Mouse (Mus musculus) forebrain, embryonic 11.5 days (tissue): Measurements from ENCODE around the gene Pde4d. TPM values are rescaled to one million over a fixed set of nuclear protein-coding genes. Genes with fewer than 3 reads are reported as not detected.

Experiments
- ATAC-seq: fragments of 200-750 bp; cut with Nextera tagmentation; replicated peaks from 2 replicates; pipeline ENCODE4 v1.8.0; 2017; ENCODE audit warnings: moderate TSS enrichment; ENCODE audit not compliant: low FRiP score
- DNase-seq: peaks from one replicate; pipeline ENCODE4 v3.0.0-alpha.2; 2017; ENCODE audit warnings: low spot score
- H3K27ac ChIP-seq: fragments of 300-500 bp; sonication (generic); 2 replicates; pipeline ENCODE4 v1.5.1; 2014; ENCODE audit warnings: low read depth, low read length
- H3K27me3 ChIP-seq: fragments of 300-500 bp; sonication (generic); 2 replicates; pipeline ENCODE4 v1.6.1; 2014; ENCODE audit warnings: mild to moderate bottlenecking, low read length, mixed read lengths; ENCODE audit not compliant: control insufficient read depth, insufficient read depth
- H3K36me3 ChIP-seq: fragments of 300-500 bp; sonication (generic); 2 replicates; pipeline ENCODE4 v1.6.1; 2014; ENCODE audit warnings: mild to moderate bottlenecking, low read length, moderate library complexity, mixed read lengths; ENCODE audit not compliant: control insufficient read depth, insufficient read depth
- H3K4me1 ChIP-seq: fragments of 300-500 bp; sonication (generic); replicated peaks from 2 replicates; pipeline ENCODE4 v1.6.1; 2014; ENCODE audit warnings: low read length, mixed read lengths; ENCODE audit not compliant: control insufficient read depth, insufficient read depth
- H3K4me2 ChIP-seq: fragments of 300-500 bp; sonication (generic); 2 replicates; pipeline ENCODE4 v1.6.1; 2014; ENCODE audit warnings: low read depth, mild to moderate bottlenecking, low read length, moderate library complexity, mixed read lengths; ENCODE audit not compliant: severe bottlenecking
- H3K4me3 ChIP-seq: fragments of 300-500 bp; sonication (generic); 2 replicates; pipeline ENCODE4 v1.5.1; 2014; ENCODE audit warnings: low read depth, low read length
- H3K9ac ChIP-seq: fragments of 300-500 bp; sonication (generic); 2 replicates; pipeline ENCODE4 v1.6.1; 2014; ENCODE audit warnings: low read length
- H3K9me3 ChIP-seq: fragments of 300-500 bp; sonication (generic); 2 replicates; pipeline ENCODE4 v1.6.1; 2016; ENCODE audit warnings: low read length, mixed read lengths; ENCODE audit not compliant: control insufficient read depth
- WGBS: fragments of 180-500 bp; shearing (Covaris S2); extraction: QIAGEN DNeasy Blood & Tissue Kit; methylation state at CpG from one replicate; pipeline ENCODE4 v1.1.7; 2014; 5-methylcytosine and 5-hydroxymethylcytosine counted together
- polyA plus RNA-seq: library from polyadenylated mRNA; unstranded; fragments of >200 nt; fragmentation: Nextera tagmentation; extraction: Ambion mirVana; gene quantifications from 2 replicates; pipeline ENCODE4 v1.2.1, GENCODE M21; 2014

Pde4d gene
- 10.5 and 11.9 TPM in 2 replicates for polyA plus RNA-seq

GRCm38 (mm10) chr13:108449116-108450097 lies at the start of gene Pde4d:
TSS of gene Pde4d (plus strand) at chr13:108449948.
- H3K4me1 ChIP-seq: no peaks in the 10 kb centered on the region
- H3K27me3 ChIP-seq: no peaks in the 10 kb centered on the region
- WGBS: 56% methylated on average over 10 of the region's 10 CpGs
- no peak for ATAC-seq
- no peak within 1 kb of the TSS for H3K27ac ChIP-seq
- no peaks in the 10 kb centered on the region for H3K36me3 ChIP-seq
- no peak within 1 kb of the TSS for H3K9ac ChIP-seq
- no peak within 1 kb of the TSS for H3K4me2 ChIP-seq
- DNase-seq: no peak
- no peak within 1 kb of the TSS for H3K4me3 ChIP-seq
- no peaks in the 10 kb centered on the region for H3K9me3 ChIP-seq

- H3K27me3 ChIP-seq: no peaks in the 10 kb centered on the region
- H3K4me2 ChIP-seq: no peak overlapping the region
- no peak for ATAC-seq
- H3K27ac ChIP-seq: no peak overlapping the region
- H3K9me3 ChIP-seq: no peaks in the 10 kb centered on the region
- no peak overlapping the region for H3K9ac ChIP-seq
- WGBS: 89% methylated on average over 5 of the region's 5 CpGs
- H3K4me1 ChIP-seq: no peaks in the 10 kb centered on the region
- no peak for DNase-seq
- H3K4me3 ChIP-seq: no peak overlapping the region
- no peaks in the 10 kb centered on the region for H3K36me3 ChIP-seq
Measured at GRCm38 (mm10) chr13:108403197-108403596, 46.6 kb upstream of the Pde4d start.

GRCm38 (mm10) chr13:108404372-108404771 lies 45.4 kb upstream of the Pde4d start:
- Histone ChIP-seq H3K27ac (no peak overlapping the region), H3K36me3 (no peaks in the 10 kb centered on the region), H3K9me3 (no peaks in the 10 kb centered on the region), H3K4me2 (no peak overlapping the region), H3K27me3 (no peaks in the 10 kb centered on the region), H3K4me3 (no peak overlapping the region), H3K9ac (no peak overlapping the region), H3K4me1 (no peaks in the 10 kb centered on the region)
- DNase-seq (no peak), ATAC-seq (no peak)
- 91% methylated on average over 4 of the region's 4 CpGs for WGBS

- 83% methylated on average over 2 of the region's 2 CpGs for WGBS
- Histone ChIP-seq H3K4me3 (no peak overlapping the region), H3K36me3 (no peaks in the 10 kb centered on the region), H3K9ac (no peak overlapping the region), H3K27ac (no peak overlapping the region), H3K9me3 (no peaks in the 10 kb centered on the region), H3K27me3 (no peaks in the 10 kb centered on the region), H3K4me1 (no peaks in the 10 kb centered on the region), H3K4me2 (no peak overlapping the region)
- DNase-seq: no peak
- no peak for ATAC-seq
Measured at GRCm38 (mm10) chr13:108415464-108415863, 34.3 kb upstream of the Pde4d start.

GRCm38 (mm10) chr13:108418741-108419507 lies 30.8 kb upstream of the Pde4d start:
- H3K9me3 ChIP-seq: no peaks in the 10 kb centered on the region
- no peak overlapping the region for H3K27ac ChIP-seq
- no peaks in the 10 kb centered on the region for H3K36me3 ChIP-seq
- no peak overlapping the region for H3K4me2 ChIP-seq
- no peaks in the 10 kb centered on the region for H3K4me1 ChIP-seq
- no peak overlapping the region for H3K9ac ChIP-seq
- H3K4me3 ChIP-seq: no peak overlapping the region
- no peak for DNase-seq
- no peak for ATAC-seq
- 86% methylated on average over 1 of the region's 1 CpGs for WGBS
- H3K27me3 ChIP-seq: no peaks in the 10 kb centered on the region

GRCm38 (mm10) chr13:108426322-108426721 lies 23.4 kb upstream of the Pde4d start:
- no peaks in the 10 kb centered on the region for H3K27me3 ChIP-seq
- H3K36me3 ChIP-seq: no peaks in the 10 kb centered on the region
- no peaks in the 10 kb centered on the region for H3K4me1 ChIP-seq
- no peak overlapping the region for H3K9ac ChIP-seq
- WGBS: 50% methylated on average over 5 of the region's 5 CpGs
- no peak overlapping the region for H3K4me3 ChIP-seq
- H3K27ac ChIP-seq: no peak overlapping the region
- no peaks in the 10 kb centered on the region for H3K9me3 ChIP-seq
- no peak overlapping the region for H3K4me2 ChIP-seq
- ATAC-seq: no peak
- no peak for DNase-seq

GRCm38 (mm10) chr13:108428809-108429208 lies 20.9 kb upstream of the Pde4d start:
- Histone ChIP-seq H3K4me3 (no peak overlapping the region), H3K9me3 (no peaks in the 10 kb centered on the region), H3K36me3 (no peaks in the 10 kb centered on the region), H3K9ac (no peak overlapping the region), H3K4me2 (no peak overlapping the region), H3K27ac (no peak overlapping the region), H3K27me3 (no peaks in the 10 kb centered on the region), H3K4me1 (no peaks in the 10 kb centered on the region)
- no peak for DNase-seq
- 75% methylated on average over 6 of the region's 6 CpGs for WGBS
- ATAC-seq: no peak

- Histone ChIP-seq H3K9me3 (no peaks in the 10 kb centered on the region), H3K4me1 (no peaks in the 10 kb centered on the region), H3K9ac (no peak overlapping the region), H3K27me3 (no peaks in the 10 kb centered on the region), H3K4me3 (no peak overlapping the region), H3K27ac (no peak overlapping the region), H3K36me3 (no peaks in the 10 kb centered on the region), H3K4me2 (no peak overlapping the region)
- WGBS: 75% methylated on average over 2 of the region's 2 CpGs
- DNase-seq (no peak), ATAC-seq (no peak)
Measured at GRCm38 (mm10) chr13:108429623-108430022, 20.1 kb upstream of the Pde4d start.
